Mouse (Mus musculus): ENCODE measurements at regions not wholly inside any gene's neighbourhood (a gene's known extent, or its start where the extent isn't known, plus 50 kb on each side); places are given as distances from the start of the nearest gene placed in this dataset.

DNA sequence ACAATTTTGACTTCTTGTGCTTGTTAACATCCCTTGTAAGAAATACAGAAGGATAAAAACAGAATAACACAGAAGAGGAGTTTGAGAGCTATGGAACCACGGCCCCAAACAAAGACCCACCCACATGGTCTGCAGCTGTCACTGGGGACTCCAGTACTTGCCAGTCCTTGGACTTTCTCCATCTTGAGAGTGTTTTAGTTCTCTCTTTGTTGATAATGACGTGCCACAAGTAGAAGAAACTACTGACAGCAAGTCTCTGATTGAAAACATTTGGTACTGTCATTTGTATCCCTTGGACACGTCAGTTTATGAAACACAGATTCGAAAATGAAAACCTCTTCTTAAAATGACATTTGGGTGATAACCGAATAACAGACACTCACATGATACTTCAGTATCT, 68.3 kb upstream of the Frg1 start:
- no peak for DNase-seq (ENCODE audit: low spot score)

GRCm38 (mm10) chr8:41483297-41483696, 66.4 kb upstream of the Frg1 start:
- no peak for DNase-seq (ENCODE audit: low spot score)

GRCm38 (mm10) chr8:41472992-41473699, 56.3 kb upstream of the Frg1 start:
- DNase-seq (ENCODE audit: low spot score) = no peak

DNA sequence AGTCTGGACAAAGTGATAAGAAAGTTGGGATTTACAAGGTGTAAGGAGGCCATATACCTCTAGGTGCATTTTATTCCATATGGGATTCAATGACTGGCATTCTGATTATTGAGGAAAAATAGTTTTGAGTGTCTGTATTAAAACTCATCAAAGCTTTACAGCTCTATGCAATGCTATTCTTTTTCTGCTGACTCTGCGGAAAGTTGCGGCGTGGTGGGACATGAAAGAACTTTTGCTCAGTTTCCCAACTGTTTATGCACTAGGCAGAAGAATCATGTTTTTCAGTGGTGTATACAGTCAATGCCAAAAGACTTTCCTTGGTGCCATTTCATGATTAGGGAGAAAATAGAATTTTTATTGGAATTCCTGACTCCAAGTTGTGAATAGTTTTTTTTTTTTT, 55.4 kb upstream of the Frg1 start:
- DNase-seq (ENCODE audit: low spot score) = no peak
